Mouse (Mus musculus) macrophage (primary cell): Measurements from ENCODE around the gene Mpdz. TPM values are rescaled to one million over a fixed set of nuclear protein-coding genes. Genes with fewer than 3 reads are reported as not detected.

Experiments used
- H3K27ac ChIP-seq: fragments of 350-480 bp; formaldehyde crosslinking; 2 replicates; pipeline ENCODE4 v1.9.0; 2021
- H3K36me3 ChIP-seq: fragments of 350-480 bp; formaldehyde crosslinking; 2 replicates; pipeline ENCODE4 v1.9.0; 2021; ENCODE audit errors: inconsistent target
- H3K4me3 ChIP-seq: fragments of 350-480 bp; formaldehyde crosslinking; 2 replicates; pipeline ENCODE4 v1.9.0; 2021; ENCODE audit errors: inconsistent target
- H3K79me2 ChIP-seq: fragments of 350-480 bp; formaldehyde crosslinking; 2 replicates; pipeline ENCODE4 v1.9.0; 2021; ENCODE audit errors: inconsistent target
- WGBS: methylation state at CpG from one replicate; pipeline ENCODE4 v1.1.7; 2026; ENCODE audit warnings: inconsistent platforms; ENCODE audit not compliant: missing documents; 5-methylcytosine and 5-hydroxymethylcytosine counted together
- polyA plus RNA-seq: library from polyadenylated mRNA; stranded (reverse); fragments of 250-400 nt; gene quantifications from 3 replicates; pipeline ENCODE4 v1.2.4, GENCODE M21; 2018; ENCODE audit warnings: inconsistent platforms

Mpdz gene
- polyA plus RNA-seq, 1 experiment from 2014 or later = not detected

GRCm38 (mm10) chr4:81283081-81283480 lies 159.5 kb downstream of the Mpdz start:
- Histone ChIP-seq H3K36me3 (no peaks in the 10 kb centered on the region), H3K27ac (no peak overlapping the region), H3K4me3 (no peak overlapping the region), H3K79me2 (no peaks in the 10 kb centered on the region)
- 98% methylated on average over 6 of the region's 6 CpGs for WGBS

GRCm38 (mm10) chr4:81280098-81280497 lies 162.5 kb downstream of the Mpdz start:
- Histone ChIP-seq H3K36me3 (no peaks in the 10 kb centered on the region), H3K4me3 (no peak overlapping the region), H3K79me2 (no peaks in the 10 kb centered on the region), H3K27ac (no peak overlapping the region)
- 92% methylated on average over 4 of the region's 4 CpGs for WGBS

- Histone ChIP-seq H3K27ac (no peak overlapping the region), H3K4me3 (no peak overlapping the region), H3K36me3 (no peaks in the 10 kb centered on the region), H3K79me2 (no peaks in the 10 kb centered on the region)
- 97% methylated on average over 5 of the region's 5 CpGs for WGBS
Observed at GRCm38 (mm10) chr4:81279451-81279850, 163.2 kb downstream of the Mpdz start.

DNA sequence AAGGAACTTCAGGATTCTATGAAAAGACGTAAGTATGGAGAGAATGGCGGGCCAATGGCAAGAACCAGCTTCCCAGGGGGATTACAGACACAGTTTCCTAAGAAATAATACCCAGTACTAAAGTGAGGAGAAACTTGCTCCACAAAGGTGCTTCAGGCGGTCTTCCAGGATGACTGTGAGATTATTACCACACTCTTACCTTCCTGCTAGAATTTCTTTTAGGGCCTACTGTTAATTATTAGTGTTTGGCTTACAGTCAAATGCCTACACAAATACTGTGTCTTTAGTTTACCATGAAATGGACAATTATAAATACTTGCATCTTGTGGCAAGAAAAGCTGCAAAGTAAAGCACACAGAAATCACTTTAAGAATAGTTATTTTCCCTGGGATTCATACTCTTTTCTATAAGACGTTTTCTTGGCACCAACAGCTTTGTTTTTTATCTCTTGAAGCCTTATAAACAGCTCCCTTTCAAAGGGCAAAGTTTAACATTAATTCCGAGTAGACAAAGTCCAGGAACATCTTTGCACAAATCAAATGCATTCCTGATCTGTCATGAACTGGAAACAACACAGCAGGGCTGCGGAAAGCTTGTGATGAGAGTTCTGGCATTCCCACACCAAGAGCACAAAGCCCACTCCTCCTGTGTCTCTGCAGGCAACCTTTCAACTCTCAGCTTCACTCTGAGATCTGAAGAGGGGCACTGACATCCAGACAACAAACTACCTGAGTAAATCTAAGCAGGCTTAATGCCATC lies 166.5 kb downstream of the Mpdz start:
- 72% methylated on average over 6 of the region's 6 CpGs for WGBS
- Histone ChIP-seq H3K27ac (no peak overlapping the region), H3K36me3 (no peaks in the 10 kb centered on the region), H3K79me2 (no peaks in the 10 kb centered on the region), H3K4me3 (no peak overlapping the region)

GRCm38 (mm10) chr4:81273067-81273466 lies 169.5 kb downstream of the Mpdz start:
- H3K36me3 ChIP-seq = no peaks in the 10 kb centered on the region
- H3K4me3 ChIP-seq = no peak overlapping the region
- no peaks in the 10 kb centered on the region for H3K79me2 ChIP-seq
- H3K27ac ChIP-seq = no peak overlapping the region
- WGBS = 100% methylated on average over 2 of the region's 2 CpGs

DNA sequence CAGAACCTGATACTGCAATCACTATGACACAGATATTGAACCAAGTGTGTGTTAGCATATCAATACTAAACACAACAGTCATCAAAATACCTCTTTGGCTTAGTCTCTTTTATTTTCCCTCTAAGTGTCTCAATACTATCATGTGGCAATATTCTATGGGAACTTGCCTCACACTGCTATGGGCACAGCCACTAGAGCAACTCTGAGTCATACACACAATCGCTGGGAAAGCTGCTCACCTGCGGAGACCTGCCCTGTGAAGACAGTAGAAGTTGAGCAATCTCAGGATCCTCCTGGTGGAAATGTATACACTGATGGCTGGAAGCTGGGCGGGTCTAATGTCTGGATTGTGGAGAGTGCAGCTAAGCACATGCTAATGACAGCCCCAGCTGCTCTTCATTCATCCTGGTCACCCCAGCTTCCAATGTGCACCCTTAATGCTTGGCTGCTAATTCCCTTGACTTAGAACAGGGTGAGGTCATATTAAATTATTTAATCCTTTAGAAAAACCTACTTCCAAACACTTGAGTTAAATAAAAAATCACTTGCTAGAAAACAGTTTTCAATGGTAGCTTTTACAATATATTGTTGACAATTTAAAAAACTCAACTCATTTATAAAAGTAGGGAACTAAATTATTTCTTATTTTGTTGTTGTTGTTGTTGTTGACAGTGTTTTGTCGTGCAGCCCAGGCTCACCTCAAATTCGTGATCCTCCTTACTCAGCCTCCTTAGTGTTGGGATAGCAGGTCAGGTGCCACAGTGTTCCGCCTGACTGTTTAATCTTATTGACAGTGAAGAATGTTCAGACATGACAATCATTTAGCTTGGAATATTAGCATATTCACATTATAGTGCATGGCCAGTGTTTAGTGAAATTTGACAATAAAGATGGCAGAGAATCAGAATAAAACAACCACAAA lies 189.5 kb downstream of the Mpdz start:
- Histone ChIP-seq H3K27ac (no peak overlapping the region), H3K36me3 (no peaks in the 10 kb centered on the region), H3K79me2 (no peaks in the 10 kb centered on the region), H3K4me3 (no peak overlapping the region)
- 76% methylated on average over 6 of the region's 6 CpGs for WGBS

- no peak overlapping the region for H3K27ac ChIP-seq
- no peaks in the 10 kb centered on the region for H3K36me3 ChIP-seq
- WGBS = 88% methylated on average over 1 of the region's 1 CpGs
- no peaks in the 10 kb centered on the region for H3K79me2 ChIP-seq
- no peak overlapping the region for H3K4me3 ChIP-seq
Observed at GRCm38 (mm10) chr4:81252334-81252733, 190.3 kb downstream of the Mpdz start.

- 26% methylated on average over 5 of the region's 5 CpGs for WGBS
- Histone ChIP-seq H3K36me3 (no peaks in the 10 kb centered on the region), H3K4me3 (no peak overlapping the region), H3K79me2 (no peaks in the 10 kb centered on the region), H3K27ac (no peak overlapping the region)
Observed at GRCm38 (mm10) chr4:81251934-81252333, 190.7 kb downstream of the Mpdz start.

DNA sequence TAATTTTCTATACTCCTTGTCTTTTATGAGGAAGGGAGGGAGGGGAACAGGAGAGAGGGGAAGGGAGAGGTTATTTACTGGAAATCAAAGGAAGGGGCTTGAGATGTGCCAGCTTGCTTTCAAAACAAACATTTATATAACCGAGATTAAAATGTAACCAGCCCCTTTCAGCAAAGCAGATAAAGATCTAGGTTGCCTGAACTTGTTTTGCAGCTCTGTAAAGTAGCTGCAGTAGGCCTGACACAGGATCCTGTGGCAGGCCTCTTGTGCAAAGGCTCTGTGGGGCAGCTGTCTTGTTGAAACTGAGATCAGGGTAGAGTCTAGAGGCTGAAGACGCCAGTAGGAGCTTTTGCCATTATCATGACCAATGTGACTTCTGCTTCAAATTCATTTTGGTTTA lies 193.4 kb downstream of the Mpdz start:
- H3K36me3 ChIP-seq = no peaks in the 10 kb centered on the region
- H3K4me3 ChIP-seq = no peak overlapping the region
- no peak overlapping the region for H3K27ac ChIP-seq
- 46% methylated on average over 2 of the region's 2 CpGs for WGBS
- no peaks in the 10 kb centered on the region for H3K79me2 ChIP-seq

DNA sequence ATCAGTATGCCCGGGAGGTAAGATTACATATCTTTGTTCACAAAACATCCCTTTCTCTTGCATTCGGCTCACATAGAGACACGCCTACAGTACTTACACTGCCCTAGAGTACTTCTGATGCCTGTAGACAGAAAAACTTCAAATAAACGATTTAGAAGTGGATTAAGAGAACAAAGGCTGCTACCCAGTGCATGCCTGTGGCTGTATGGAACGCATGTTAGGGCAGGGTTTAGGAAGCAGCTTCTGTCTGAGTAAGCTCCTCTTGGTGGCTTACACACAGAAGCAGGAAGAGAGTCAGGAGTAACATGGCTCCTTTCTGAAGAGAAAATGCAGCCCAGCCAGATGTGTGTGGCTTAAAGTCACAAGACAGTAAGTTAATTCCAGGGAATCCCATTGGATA lies 206.4 kb downstream of the Mpdz start:
- Histone ChIP-seq H3K27ac (no peak overlapping the region), H3K79me2 (no peaks in the 10 kb centered on the region), H3K36me3 (no peaks in the 10 kb centered on the region), H3K4me3 (no peak overlapping the region)
- WGBS = 84% methylated on average over 5 of the region's 5 CpGs
